Mouse (Mus musculus) embryo, embryonic 11 days (tissue): ENCODE results near the gene Ugt1a5.
"Not testable (repeated sequence)": the region's sequence is repeated elsewhere in the genome, so short reads cannot be mapped to it uniquely, and the experiment has no call there.

Experiments used
- DNase-seq: peaks from one replicate; pipeline ENCODE4 v3.0.0-alpha.2; 2015

Ugt1a5 gene

DNA sequence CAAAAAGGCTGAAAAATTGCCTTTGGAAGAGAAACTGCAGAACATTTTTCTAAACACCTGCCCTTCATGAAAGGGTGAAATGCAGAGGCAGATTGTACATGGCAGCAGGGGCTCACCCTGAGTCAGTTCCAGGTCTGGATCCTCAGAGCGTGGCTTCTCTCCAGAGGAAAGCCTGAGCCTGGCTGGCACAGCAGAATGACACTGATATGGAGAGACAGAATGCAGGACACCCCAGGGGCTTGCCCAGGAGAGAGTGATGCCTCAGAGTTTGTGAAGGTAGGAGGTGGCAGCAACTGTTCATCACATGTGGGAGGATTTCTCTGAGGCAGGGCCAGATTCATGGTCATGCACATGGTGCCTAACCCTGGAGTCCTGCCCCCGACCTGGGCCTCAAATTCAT is 34.2 kb downstream of the Ugt1a5 start:
- DNase-seq: no peak

DNA sequence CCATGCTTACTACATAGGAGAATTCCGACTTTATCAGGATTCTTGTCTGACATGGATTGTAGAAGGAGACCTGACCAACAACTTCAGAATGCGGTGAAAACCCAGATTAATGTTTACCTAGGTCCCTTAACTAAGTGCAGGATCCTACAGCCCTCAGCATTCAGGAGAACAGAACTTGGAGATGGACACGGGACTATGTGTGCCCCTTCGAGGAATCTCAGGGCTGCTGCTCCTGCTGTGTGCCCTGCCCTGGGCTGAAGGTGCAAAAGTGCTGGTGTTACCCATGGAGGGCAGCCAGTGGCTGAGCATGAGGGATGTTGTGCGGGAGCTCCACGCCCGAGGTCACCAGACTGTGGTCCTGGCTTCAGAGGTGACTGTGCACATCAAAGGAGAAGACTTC is 34.6 kb downstream of the Ugt1a5 start, which contains the start of gene Ugt1a2:
Gene Ugt1a2 (plus strand): TSS at position 146 of the 400 bp plus-strand sequence.
- no peak for DNase-seq

DNA sequence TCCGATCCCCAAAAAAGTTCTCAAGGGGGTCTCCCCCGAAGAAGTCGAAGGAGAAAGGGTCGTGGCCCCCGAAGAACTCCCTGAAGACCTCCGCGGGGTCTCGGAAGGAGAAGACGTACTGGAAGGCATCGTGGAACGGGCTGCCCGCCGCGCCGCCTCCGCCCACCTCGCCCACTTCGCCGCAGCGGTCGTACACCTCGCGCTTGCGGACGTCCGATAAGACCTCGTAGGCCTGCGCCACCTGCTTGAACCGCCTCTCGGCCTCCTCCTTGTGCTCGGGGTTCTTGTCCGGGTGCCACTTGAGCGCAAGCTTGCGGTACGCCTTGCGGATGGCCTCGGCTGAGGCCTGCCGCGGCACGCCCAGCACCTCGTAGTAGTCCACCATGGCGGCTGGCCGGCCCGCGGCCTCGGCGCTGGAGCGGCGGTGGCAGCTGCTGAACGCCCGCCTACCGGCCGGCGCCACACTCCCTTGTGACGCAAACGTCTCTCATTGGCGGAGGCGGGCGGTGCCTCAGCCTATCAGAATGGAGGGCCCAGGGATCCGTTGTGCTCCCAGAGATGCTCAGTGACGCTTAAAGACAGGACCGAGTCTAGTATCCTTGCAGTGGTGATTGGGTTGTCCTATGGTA is 39.6 kb downstream of the Ugt1a5 start, which contains the start of gene Dnajb3:
Gene Dnajb3 (minus strand): TSS at position 489 of the 629 bp plus-strand sequence.
- DNase-seq: peak; percentile 94

DNA sequence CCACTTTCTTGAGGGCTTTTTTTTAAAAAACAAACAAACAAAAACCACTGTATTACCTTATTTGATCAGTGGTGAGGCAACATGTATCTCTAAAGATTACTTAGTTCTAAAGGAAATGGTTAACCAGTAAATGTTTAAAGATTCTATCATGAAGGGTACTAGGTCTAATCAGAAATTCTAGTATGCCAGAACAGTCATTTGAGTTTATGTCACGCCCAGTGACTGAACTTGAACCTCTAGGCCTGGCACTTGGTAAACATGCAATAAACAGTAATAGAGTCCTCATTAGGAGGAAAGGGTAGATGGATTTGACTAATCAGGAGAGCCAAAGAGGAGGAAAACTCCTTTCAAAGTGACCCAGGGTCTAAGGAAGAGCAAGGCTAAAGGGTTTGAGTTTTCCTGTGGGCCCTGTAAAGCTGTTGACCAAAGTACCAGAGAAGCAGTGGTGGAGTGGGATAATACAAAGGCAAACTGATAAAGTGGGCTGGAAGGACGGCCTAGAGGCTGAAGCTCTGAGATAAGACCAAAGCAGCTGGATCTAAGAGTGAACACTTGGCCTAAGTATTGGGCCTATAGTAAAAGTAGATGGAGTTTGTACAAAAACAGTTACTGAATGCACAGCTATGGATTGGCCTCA is 41.1 kb downstream of the Ugt1a5 start:
- DNase-seq: no peak

DNA sequence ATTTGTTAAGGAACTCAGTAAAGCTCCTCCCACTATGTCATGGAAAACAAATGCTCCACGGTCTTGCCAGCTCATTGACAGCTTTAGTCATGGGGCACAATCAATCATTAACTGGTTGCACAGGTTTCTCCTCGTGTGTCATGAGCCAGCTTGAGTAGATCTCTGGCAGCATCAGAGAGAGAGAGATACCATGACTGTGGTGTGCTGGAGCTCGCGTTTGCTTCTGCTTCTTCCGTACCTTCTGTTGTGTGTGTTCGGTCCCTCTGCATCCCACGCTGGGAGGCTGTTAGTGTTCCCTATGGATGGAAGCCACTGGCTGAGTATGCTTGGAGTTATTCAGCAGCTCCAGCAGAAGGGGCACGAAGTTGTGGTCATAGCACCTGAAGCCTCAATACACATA is 46.0 kb downstream of the Ugt1a5 start, which contains the start of gene Ugt1a1:
Gene Ugt1a1 (plus strand): TSS at position 148 of the 400 bp plus-strand sequence.
- DNase-seq: peak; percentile 4

DNA sequence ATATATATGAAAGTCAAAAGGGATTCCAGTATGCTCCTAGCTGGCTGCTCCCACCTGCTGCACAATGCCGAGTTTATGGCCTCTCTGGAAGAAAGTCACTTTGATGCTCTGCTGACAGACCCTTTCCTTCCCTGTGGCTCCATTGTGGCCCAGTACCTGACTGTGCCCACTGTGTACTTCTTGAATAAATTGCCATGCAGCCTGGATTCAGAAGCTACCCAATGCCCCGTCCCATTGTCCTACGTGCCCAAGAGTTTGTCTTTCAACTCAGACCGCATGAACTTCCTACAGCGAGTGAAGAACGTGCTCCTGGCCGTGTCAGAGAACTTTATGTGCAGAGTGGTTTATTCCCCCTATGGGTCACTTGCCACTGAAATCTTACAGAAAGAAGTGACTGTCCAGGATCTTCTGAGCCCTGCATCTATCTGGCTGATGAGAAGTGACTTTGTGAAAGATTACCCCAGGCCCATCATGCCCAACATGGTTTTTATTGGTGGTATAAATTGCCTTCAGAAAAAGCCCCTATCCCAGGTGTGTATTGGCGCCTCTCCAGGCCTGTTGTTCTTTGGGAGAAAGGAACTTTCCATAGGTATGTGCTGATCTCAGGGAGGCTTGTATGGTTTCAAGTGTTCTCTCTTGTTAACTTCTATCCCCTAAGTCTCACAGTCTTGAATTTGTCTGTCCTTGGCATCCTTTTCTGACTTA is 46.7 kb downstream of the Ugt1a5 start:
- DNase-seq: peak; percentile 3

DNA sequence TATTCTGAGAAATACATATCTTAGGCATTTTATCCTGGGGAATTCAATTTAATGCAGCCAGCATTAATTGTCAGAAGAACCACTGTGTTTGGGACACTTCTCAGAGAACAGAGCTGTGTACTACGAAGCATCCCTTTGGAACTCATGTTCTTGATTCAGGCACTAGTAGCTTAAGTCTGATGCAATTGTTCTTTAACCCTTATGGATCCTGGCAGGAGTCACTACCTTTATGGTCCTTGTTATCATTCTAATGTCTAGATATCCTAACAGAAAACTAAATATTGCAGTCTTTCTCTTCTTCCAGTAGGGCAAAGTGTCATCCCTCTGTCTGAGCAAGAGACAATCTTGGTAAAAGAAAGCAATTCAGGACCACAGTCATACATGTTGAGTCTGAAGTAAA is 47.2 kb downstream of the Ugt1a5 start:
- DNase-seq: peak; percentile 1

DNA sequence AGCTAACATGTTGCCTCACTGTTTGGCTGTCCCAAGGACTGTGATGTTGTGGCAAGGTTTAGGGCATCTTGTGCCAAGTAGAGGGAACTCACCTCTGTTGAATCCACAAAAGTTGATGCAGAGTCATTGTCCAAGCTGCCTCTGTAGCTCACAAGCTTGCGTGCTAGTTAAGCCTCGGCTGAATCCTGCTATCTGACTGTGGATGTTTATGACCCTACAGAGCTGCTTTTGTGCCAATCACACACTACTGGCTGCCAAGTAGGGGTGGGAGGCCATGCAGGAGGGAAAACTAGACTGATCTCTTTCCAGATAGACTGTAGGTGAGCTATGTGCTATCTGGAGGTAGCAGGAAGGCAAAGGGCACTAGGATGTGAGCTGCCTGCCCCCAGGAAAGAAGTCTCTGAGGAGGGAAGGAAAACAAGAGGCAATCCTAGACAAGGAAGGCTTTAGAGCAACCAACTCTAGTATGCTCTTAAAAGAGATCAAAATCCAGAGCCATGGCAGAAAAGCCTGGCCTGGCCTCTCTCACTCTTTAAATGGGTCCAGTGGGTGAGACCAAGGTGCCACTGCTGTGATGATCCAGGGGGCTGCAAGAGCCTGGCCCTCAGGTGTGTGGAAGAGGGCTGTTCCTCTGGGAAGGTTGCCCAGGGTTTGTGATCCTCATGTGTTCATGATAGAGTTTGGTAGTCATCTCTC is 48.1 kb downstream of the Ugt1a5 start:
- DNase-seq: peak; percentile 2

DNA sequence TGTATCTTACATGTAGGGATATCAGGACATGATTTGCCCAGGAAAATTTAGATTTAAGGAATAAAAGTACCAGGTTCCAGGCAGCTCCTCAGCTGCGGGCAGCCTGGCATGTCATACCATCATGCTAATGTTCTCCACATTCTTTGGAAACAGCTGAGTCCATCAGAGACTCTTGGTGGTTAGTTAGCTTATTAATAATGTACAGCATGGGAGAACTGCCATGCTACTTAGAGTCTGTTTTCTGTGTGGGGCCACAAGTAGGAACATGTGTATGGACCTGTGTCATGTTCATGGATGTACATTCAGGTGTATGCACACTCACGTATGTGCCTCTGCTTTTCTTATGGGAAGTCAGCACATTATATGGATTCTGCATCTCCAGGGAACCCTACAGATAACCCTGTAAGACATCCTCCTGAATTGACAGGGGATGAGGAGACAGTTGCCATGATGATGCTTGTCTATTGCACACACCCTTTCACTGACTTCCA is 48.7 kb downstream of the Ugt1a5 start:
- DNase-seq: peak; percentile 2

DNA sequence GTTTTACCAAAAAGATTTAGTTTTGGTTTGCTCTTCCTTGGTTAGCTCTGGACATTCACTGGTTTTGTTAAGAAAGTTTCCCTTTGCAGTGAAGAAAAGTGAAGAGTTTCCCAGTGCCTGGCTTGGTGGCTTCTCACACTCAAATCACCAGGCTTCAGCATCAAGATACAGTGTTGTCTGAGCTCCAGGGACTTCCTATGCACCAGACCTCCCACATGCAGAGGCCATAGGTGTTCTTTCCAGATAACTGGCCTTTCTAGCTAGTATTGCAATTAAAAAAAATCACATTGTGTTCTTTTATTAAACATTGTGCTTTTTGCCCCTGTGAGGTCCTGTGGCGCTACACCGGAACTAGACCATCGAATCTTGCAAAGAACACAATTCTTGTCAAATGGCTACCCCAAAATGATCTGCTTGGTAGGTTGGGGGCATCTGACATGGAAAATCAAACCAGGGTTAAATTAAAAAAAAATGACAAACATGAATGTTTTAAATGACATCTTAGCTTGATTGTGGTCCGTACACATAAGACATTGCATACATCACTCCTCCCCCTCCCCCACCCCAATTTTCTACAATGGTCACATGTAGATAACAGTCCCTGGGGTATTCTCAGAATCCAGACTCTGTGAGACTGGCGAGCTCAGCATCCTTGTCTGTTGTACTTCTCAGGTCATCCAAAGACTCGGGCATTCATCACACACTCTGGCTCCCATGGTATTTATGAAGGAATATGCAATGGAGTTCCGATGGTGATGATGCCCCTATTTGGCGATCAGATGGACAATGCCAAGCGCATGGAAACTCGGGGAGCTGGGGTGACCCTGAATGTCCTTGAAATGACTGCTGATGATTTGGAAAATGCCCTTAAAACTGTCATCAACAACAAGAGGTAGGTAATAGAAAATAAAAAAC is 49.9 kb downstream of the Ugt1a5 start:
- peak; percentile 7 for DNase-seq

DNA sequence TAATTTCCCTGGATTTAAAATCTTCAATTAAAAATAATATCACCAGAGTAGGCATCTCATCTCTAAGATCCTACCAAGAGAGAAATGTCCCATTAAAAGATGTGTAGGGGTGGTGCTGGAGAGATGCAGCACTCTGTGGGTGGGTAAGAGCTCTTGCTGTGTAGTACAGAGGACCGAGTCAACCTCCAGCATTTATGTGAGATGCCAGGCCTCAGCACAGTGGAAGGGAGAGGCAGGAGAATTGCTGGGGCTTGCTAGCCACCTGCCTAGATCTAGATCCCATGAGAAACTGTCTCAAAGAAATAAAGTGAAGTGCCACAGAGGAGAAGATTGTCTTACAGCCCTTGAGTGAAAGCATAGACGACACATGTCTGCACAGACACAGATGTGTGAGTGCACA is 50.7 kb downstream of the Ugt1a5 start:
- DNase-seq: peak; percentile 1

DNA sequence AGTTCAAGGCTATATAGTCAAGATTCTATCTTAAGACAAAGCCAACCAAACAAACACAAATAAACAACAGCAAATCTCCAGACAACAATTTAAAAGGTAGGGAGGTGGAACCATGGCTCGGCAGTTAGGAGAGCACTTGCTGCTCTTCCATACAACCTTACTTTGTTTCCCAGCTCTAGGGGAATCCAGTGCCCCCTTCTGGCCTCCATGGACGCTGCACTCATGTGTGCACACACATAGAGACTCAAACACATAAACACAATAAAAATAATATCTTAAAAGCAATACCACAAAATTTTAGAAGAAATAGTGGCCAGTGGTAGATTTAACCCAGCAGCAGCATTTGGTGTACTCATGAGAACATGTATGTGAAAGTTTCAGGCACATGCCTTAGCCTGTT is 51.3 kb downstream of the Ugt1a5 start:
- peak; percentile 1 for DNase-seq

DNA sequence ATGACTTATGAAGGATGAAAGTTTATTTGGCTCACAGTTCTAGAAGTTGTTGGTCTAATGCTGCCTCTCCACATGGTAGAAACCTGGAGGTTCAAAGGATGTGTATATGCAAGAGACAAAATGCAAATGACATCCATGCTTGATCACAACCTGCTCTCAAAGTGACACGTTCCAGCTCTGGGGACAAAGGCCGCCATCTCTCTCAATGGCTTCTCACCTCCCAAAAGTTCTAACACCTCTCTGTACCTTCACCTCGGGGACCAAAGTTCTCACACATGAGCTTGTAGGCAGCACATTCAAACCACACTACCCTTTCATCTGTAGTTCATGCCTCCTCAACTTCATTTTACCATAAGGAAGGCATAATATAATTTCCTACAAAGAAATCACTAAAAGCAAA is 51.8 kb downstream of the Ugt1a5 start:
- DNase-seq: peak; percentile 2

DNA sequence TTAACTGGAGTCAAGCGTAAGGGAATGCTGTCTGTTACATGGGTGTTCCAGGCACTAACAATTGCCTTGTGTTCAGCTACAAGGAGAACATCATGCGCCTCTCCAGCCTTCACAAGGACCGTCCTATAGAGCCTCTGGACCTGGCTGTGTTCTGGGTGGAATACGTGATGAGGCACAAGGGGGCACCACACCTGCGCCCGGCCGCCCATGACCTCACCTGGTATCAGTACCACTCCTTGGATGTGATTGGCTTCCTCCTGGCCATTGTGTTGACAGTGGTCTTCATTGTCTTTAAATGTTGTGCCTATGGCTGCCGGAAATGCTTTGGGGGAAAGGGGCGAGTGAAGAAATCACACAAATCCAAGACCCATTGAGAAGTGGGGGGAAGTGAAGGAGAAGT is 52.2 kb downstream of the Ugt1a5 start:
- DNase-seq: peak; percentile 1

DNA sequence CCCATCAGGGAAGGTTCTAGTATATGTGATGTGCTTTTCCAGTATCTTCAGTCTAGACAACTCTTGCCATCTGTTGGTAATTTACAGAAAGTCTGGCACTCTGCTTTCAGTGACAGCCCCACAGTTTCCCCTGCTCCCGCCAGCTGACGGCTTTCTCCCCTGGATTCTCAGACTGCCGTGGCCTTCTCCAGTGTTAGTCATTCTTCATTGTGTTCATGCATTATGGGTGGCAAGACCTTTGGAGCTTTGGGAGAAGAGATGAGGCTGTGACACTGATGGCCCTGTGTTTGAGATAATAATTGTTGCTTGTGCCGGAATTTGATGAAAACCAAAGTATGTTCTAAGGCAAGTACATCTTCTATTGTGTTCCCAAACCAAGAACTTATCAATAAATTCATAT is 52.8 kb downstream of the Ugt1a5 start:
- DNase-seq: no peak

DNA sequence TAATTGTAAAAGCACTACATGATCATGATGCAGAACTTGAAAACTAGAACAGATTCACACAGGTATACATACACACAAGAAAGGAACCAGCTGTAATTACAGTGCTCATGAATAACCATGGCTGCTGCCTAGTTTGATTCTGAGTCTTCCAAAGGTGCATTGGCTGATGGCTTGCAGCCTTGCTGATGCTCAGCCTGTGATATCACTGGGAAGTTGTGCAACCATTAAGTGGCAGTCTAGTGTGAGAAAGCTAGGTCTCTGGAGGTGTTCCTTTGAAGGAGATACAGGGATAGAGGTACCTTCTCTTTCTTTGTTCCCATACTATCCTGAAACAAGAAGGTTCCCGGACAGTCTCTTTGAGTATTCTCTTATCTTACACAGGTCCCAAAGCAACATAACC is 53.2 kb downstream of the Ugt1a5 start:
- no peak for DNase-seq

DNA sequence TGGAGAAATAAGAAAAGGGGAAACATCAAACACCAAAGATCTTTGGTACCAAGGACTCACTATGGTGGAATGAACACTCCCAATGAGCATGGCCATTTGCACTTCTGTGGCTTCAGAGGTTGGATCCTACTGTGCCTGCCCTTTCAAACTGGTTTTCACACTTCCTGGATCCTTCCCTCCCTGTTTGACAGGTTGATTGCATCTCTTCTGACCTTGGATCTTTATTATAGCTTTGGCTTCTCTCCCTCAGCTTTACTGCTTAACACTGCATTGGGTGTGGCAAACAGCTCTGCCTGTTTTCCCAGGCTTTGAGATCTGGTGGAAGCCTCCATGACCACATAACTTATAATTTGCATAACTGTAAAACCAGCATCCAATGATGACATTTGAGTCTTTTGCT is 54.5 kb downstream of the Ugt1a5 start:
- no peak for DNase-seq

DNA sequence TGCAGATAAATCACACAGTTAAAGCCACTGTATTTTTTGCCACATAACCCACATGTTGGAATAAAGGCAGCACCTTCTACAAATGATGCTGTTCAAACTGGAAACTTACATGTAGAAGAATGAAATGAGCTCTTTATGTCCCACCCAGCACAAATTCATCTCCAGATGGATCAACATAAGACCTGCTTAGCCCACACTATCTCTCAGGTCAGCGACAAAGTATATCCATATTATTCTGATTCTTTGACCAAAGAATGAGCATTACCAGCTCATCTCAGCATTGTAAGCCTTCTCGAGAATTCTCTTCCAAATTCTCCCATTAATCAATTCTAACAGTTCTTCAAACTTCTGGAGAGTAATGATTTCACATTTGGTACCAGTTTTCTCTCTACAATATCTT is 56.4 kb downstream of the Ugt1a5 start:
- no peak for DNase-seq

DNA sequence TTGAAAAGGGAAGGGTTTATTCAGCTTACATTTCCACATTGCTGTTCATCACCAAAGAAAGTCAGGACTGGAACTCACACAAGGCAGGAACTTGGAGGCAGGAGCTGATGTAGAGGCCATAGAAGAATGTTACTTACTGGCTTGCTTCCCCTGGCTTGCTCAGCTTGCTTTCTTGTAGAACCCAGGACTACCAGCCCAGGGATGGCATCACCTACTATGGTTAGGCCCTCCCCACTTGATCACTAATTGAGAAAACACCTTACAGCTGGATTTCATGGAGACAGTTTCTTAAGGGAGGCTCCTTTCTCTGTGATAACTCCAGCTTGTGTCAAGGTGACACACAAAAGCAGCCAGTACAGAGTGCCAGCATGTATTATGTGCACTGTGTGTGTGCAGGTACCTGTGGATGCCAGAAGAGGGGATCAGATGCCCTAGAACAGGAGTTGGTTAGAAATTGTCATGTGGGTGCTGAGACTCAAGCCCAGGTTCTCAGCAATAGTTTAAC is 57.3 kb downstream of the Ugt1a5 start:
- not testable (repeated sequence) for DNase-seq

DNA sequence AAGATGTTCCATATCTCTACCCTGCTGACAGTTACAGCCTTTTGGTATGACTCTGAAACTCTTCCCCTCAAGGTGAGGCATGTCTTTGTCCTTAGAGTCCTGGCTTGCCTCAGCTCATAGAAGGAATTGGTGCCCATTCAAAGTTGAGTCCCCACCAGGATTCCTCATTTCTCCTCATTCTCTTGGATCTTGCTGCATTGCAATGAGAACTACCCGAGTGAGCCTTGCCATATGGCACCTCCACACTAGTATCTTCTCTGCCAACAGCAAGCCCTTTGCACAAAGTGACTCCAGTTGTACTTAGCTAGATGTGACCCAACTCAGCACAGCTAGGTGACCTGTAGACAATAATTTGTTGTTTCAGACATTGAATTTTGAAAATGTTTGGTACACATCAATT is 57.8 kb downstream of the Ugt1a5 start:
- no peak for DNase-seq

DNA sequence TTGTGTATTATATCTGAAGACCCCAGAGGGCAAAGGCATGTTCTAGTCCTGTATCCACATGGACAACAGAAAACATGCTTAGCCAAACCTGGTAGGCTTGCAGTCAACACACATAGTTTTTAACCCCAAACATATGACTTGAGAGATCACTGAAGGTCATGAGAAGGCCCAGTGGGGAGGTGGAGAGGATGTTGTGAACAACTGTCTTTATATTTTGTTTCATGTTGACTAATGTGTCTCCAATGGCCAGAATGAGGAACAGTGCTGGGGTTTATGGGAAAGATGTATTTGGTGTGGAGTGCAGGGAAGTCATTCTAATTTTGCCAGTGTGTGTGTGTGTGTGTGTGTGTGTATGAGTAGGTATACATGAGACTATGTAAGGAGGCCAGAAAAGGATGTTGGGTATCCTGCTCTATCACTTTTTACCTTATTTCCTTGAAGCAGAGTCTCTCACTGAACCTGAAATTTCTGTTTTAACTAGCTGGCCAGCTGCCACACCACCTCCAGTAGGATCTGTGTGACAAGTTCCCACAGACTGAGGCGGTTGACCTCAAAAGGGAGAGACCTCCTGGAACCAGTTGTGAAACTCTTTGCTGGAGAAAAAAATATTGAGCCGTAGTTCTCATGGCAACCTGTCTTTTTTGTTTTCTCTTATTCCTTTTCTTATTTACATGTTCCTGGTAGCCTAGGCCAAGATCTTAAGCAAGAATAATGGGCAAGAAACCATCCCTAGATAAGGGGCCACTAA is 58.4 kb downstream of the Ugt1a5 start:
- DNase-seq: no peak
